Comparison of ENCODE assay signal across 10 mouse cellular contexts in genomic region chr15:81587686-81588085, GRCm38 (mm10). TPM values are rescaled to one million over a fixed set of nuclear protein-coding genes. Genes with fewer than 3 reads are reported as not detected.
A peak's percentile ranks its signal among the peaks of the same experiment; 100 is the strongest.
DNase-seq lines count a peak whose midpoint lies in the region; ATAC-seq and TF ChIP-seq lines count a peak whose summit lies in the region.
"Had no signal": no experiment of that assay in that cellular context is flagged by ENCODE, and none has a peak within 500 bp of the region (broad histone marks: within the 10 kb centered on the region; RNA-seq: fewer than 3 reads in every experiment).

No protein-coding gene starts in this region.

- H3K4me3 ChIP-seq in liver, adult 2 months (ENCODE audit: insufficient read depth, low read depth, low read length), result peak overlapping the region; percentile 33; the same call in 1 of the 2 replicates
- H3K4me3 ChIP-seq in embryonic facial prominence, embryonic 10.5 days, result peak overlapping the region; percentile 88
- H3K4me3 ChIP-seq in intestine, embryonic 14.5 days (ENCODE audit: low read depth, low read length), result peak overlapping the region; percentile 98
- H3K4me3 ChIP-seq in neural tube, embryonic 12.5 days, result peak overlapping the region; percentile 99

- H3K79me2 ChIP-seq in liver, adult 2 months (ENCODE audit: control insufficient read depth, insufficient read depth, low read length), result peaks cover 6% of the 10 kb centered on the region; the same call in 1 of the 2 replicates

- H3K4me1 ChIP-seq in liver, adult 2 months (ENCODE audit: control insufficient read depth, insufficient read depth, low read length), result peaks cover 9% of the 10 kb centered on the region
- peaks cover 23% of the 10 kb centered on the region for H3K4me1 ChIP-seq in embryonic facial prominence, embryonic 10.5 days
- peaks cover 14% of the 10 kb centered on the region for H3K4me1 ChIP-seq in intestine, embryonic 14.5 days (replicated peaks; ENCODE audit: control insufficient read depth, insufficient read depth, low read length)
- H3K4me1 ChIP-seq in neural tube, embryonic 12.5 days, result peaks cover 18% of the 10 kb centered on the region

- no peak for ATAC-seq in intestine, embryonic 14.5 days (replicated peaks; ENCODE audit: low FRiP score, low TSS enrichment, low read depth)
- ATAC-seq in neural tube, embryonic 12.5 days (ENCODE audit: low FRiP score, low read depth), result no peak

- no peaks in the 10 kb centered on the region for H3K27me3 ChIP-seq in liver, adult 2 months (ENCODE audit: control insufficient read depth, insufficient read depth, low read length)
- H3K27me3 ChIP-seq in embryonic facial prominence, embryonic 10.5 days (replicated peaks; ENCODE audit: low read depth, poor library complexity, severe bottlenecking), result no peaks in the 10 kb centered on the region
- H3K27me3 ChIP-seq in intestine, embryonic 14.5 days (replicated peaks; ENCODE audit: control insufficient read depth, insufficient read depth, low read length), result no peaks in the 10 kb centered on the region
- H3K27me3 ChIP-seq in neural tube, embryonic 12.5 days (replicated peaks), result no peaks in the 10 kb centered on the region

- no peak for TF ChIP-seq CTCF in liver, adult 2 months (IDR thresholded peaks at IDR 0.05; ENCODE audit: low read depth, low read length)

- no peak for TF ChIP-seq POLR2A in liver, adult 2 months (IDR thresholded peaks at IDR 0.05; ENCODE audit: extremely low read depth, insufficient read depth, low read length)

- peaks cover 4% of the 10 kb centered on the region for H3K36me3 ChIP-seq in liver, adult 2 months (ENCODE audit: control insufficient read depth, insufficient read depth, low read length)
- peaks cover 41% of the 10 kb centered on the region for H3K36me3 ChIP-seq in embryonic facial prominence, embryonic 10.5 days (replicated peaks)
- peaks cover 9% of the 10 kb centered on the region for H3K36me3 ChIP-seq in intestine, embryonic 14.5 days (ENCODE audit: control insufficient read depth, insufficient read depth, low read length)
- H3K36me3 ChIP-seq in neural tube, embryonic 12.5 days, result peaks cover 10% of the 10 kb centered on the region

- DNase-seq in liver, adult 2 months (ENCODE audit: extremely low read depth, low read depth, low spot score), result no peak
- DNase-seq in liver, result no peak
- DNase-seq in embryonic facial prominence, embryonic 10.5 days (ENCODE audit: low spot score), result no peak
- DNase-seq in intestine, embryonic 14.5 days (ENCODE audit: low spot score), result no peak
- no peak for DNase-seq in ovary, postnatal 36 days (ENCODE audit: low spot score)
- DNase-seq in left cerebral cortex, adult 18-20 months (ENCODE audit: low spot score in 2 of 2), result no peak
- no peak for DNase-seq in layer of hippocampus, postnatal 10 days (ENCODE audit: low spot score in 2 of 2)
- DNase-seq: left cerebral cortex, postnatal 4 days; thymus, postnatal 4 days had no signal

- H3K27ac ChIP-seq in liver, adult 2 months (replicated peaks; ENCODE audit: insufficient read depth, low read depth, low read length), result no peak overlapping the region
- H3K27ac ChIP-seq in embryonic facial prominence, embryonic 10.5 days (replicated peaks), result peak overlapping the region; percentile 100; the same call in 1 of the 2 replicates
- no peak overlapping the region for H3K27ac ChIP-seq in intestine, embryonic 14.5 days (ENCODE audit: low read depth)
- no peak overlapping the region for H3K27ac ChIP-seq in neural tube, embryonic 12.5 days

- no peak overlapping the region for H3K9ac ChIP-seq in liver, adult 2 months (ENCODE audit: low read depth, low read length)
- H3K9ac ChIP-seq in intestine, embryonic 14.5 days (ENCODE audit: low read length), result peak overlapping the region; percentile 100
- peak overlapping the region; percentile 100 for H3K9ac ChIP-seq in neural tube, embryonic 12.5 days

- no peaks in the 10 kb centered on the region for H3K9me3 ChIP-seq in embryonic facial prominence, embryonic 10.5 days
- H3K9me3 ChIP-seq in intestine, embryonic 14.5 days (ENCODE audit: control insufficient read depth, low read length), result no peaks in the 10 kb centered on the region
- H3K9me3 ChIP-seq in neural tube, embryonic 12.5 days, result no peaks in the 10 kb centered on the region

- peak overlapping the region; percentile 97 for H3K4me2 ChIP-seq in intestine, embryonic 14.5 days (ENCODE audit: low read length)
- peak overlapping the region; percentile 83 for H3K4me2 ChIP-seq in neural tube, embryonic 12.5 days (replicated peaks)

- 48% methylated on average over 2 of the region's 2 CpGs for WGBS in liver, adult 2 months
- WGBS in embryonic facial prominence, embryonic 10.5 days, result 55% methylated on average over 2 of the region's 2 CpGs
- 48% methylated on average over 2 of the region's 2 CpGs for WGBS in intestine, embryonic 14.5 days
- WGBS in neural tube, embryonic 12.5 days, result 49% methylated on average over 2 of the region's 2 CpGs

RNA-seq across cellular contexts. Expression of gene Ep300, which starts 2.5 kb away (rescaled TPM):
- total RNA-seq in liver, adult 2 months (2014; rRNA removed), result 17.9 and 27.7 TPM in 2 replicates
- 6.5 and 8.5 TPM in 2 replicates for polyA plus RNA-seq in liver, adult 2 months (2012; rRNA removed)
- 20.5 and 20.6 TPM in 2 replicates for polyA plus RNA-seq in embryonic facial prominence, embryonic 10.5 days (2016; fragmentation: Nextera tagmentation; extraction: Ambion mirVana)
- polyA plus RNA-seq in intestine, embryonic 14.5 days (2014; fragmentation: Nextera tagmentation; extraction: Ambion mirVana), result 21.1 and 24.0 TPM in 2 replicates
- polyA plus RNA-seq in neural tube, embryonic 12.5 days (2016; fragmentation: Nextera tagmentation; extraction: Ambion mirVana), result 23.8 and 30.7 TPM in 2 replicates
- 10 to 100 TPM; 62.4 to 66.7 TPM for total RNA-seq in left cerebral cortex, adult 18-20 months (2021)
- total RNA-seq in layer of hippocampus, postnatal 10 days (2021), result 10 to 100 TPM; 57.8 to 59.5 TPM

Comparison
In these comparisons a context has a peak if more than half of its experiments do, and no peak if none do; other contexts are left out.
1. H3K4me3 ChIP-seq: peak in every context shown above with its lines; median percentile 99 in neural tube, embryonic 12.5 days; 98 in intestine, embryonic 14.5 days; 88 in embryonic facial prominence, embryonic 10.5 days; 33 in liver, adult 2 months.